Mouse (Mus musculus) cerebellum, adult 9-11 months (tissue): ENCODE data around the gene Acer1.

ENCODE experiments used
- DNase-seq: peaks from one replicate; pipeline ENCODE4 v3.0.0; 2022

Acer1 gene

DNA sequence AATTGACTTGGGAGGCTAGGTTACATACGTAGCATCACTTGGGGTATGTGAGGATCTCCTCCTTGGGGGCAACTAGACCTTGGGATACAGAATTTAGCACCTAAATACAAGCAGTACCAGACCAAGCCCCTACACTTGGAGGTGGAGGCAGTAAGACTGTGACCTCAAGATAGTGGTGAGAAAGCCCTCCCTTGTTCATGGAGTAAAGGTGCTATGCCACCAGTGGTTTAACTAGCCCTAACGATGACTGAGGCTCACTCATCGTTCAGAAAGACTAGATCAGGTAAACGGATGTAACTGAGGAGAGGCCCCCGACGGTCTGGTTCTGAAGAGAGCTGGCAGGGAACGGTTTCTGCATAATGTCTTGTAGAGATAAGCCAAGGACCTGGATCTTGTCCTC, 45.2 kb downstream of the Acer1 start:
- no peak for DNase-seq

DNA sequence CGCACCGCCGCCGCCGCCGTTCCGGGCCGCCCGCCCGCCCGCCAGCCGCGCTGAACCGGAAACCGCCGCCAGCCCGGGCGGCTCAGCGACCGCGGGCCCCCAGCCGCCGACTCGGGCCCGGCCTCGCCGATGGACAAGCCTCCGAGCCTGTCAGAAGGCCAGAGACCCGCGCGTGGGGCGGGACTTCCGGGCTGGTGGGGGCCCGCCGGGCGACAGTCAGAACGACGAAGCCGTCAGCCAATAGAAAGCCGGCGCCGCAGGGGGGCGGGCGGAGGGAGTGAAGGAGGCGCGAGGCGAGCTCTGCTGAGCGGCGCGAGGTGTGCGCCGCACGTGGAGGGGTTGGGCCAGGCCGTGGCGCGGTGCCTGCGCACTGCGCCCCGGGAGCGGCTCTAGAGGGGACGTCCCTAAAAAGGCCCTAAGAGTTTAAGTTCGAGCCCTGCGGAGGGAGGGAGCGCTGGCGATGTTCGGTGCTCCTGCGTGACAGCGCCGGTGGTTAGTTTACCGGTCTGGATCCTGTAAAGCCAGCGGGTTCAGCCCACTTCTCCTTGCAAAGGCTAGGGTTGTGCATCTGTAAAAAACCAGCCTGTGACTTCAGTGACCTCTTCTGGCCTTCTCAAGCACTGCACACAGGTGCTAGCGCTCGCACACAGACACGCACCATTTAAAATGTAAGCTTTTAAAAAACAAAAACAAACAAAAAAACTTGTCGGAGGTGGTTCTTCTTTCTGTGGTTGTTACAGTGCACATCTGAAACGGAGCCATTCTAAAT, 46.4 kb downstream of the Acer1 start, which contains the start of gene Mllt1:
TSS of gene Mllt1 (minus strand) at position 53 of the 769 bp plus-strand sequence.
- peak; percentile 98 for DNase-seq

DNA sequence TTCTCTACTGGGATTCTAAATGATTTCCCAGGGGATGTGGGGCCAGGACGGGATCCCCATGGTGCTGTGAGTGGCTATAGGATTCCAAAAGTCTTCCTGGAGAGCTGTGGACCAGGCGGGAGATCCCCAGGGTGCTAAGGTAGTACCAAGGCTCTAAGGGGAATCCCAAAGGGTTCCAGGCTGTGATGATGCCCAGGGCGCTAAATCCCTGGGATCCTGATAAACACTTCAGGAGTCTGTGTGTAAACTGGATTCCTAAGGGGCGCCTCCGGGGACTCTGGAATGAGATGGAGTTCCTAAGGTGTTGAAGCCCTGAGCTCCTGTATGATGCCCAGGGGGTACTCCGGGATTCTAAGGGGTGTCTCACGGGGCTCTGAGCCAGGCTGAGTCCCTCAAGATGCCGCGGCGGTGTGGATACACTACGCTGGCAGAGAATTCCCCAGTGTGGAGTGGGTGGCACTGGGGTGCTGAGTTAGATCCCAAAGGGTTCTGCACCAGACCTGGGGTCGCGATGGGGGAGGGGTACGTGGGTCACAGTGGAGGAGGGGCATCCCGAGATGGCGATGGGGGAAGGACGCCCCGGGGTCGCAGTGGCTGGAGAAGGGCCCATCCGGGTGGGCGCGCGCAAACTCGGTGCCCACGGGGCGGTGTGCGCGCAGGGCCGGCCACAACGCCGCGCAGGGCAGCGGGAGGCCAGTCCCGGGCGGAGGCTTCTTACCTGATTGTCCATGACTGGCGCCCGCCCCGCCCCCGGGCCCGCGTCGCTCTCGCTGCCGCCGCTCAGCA, 47.2 kb downstream of the Acer1 start:
- peak; percentile 77 for DNase-seq

DNA sequence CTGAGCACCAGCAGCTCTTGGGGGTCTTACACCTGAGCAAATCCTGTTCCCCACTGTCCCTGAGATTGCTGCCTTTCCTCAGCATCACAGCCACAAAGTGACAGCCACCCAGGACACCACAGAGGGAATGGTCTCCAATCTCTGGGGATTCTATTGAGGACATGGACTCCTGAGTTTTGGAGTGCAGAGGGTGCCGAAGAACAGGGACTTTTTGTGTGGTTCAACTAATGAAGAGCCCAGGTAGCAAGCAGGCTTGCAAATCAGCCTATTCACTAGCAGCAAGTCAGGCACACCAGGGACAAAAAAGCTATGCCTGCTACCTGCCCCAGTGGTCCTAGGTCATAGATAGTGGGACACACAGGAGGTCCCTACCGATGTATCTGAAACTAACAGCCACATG, 48.5 kb downstream of the Acer1 start:
- no peak for DNase-seq

DNA sequence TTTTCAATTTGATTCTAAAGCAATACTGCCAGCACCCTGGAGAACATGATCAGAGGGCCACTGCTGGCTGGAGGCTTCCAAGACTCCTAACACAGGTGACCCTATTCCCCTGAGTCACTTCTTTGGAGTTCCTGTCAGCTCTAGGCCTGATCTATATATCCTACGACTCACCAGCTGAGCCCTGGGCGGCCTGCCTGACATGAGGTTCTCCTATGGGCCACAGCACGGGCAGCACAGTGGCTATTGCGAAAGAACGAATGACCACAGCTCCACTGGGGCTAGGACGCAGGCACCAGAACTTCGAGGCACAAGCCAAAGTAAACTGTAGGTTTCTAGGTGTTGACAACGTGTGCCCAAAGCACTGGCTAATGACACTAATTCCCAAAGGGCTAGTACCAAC, 51.9 kb downstream of the Acer1 start:
- DNase-seq: peak; percentile 1

DNA sequence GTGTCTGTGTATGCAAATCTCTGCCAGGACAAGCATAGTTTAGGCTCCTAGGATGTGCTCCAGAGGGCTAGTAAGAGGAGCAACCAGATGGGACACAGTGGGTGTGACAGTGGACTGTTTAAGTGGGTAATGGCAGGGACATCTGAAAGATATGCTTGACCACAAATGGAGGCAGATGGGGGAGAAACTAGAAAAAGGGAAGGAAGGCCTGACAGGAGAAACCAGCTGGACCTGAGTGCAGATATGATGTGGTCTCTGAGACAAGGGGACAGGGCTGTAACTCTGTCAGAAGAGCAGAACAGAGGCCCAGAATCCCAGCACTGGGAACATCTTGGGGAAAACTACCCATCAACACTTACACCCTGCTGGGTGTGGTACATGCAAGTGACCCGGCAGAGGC, 52.4 kb downstream of the Acer1 start:
- peak; percentile 3 for DNase-seq

DNA sequence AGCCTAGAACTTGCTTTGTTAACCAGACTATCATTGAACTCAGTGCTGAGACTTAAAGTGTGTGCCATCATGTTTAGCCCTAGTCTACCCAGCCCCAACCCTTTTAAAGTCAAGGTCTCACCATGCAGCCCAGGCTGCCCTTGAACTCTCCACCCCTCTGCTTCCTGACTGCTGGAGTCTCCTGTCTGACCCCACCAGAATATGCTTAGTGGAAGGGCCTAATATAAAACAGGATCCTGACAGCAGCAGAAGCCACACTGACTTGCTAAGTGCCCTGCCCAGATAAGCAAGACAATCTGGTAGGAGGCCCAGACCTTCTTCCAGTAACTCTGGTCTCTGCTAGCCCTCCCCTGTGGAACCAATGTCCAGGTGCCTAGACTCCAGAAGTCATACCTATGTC, 52.8 kb downstream of the Acer1 start:
- no peak for DNase-seq

DNA sequence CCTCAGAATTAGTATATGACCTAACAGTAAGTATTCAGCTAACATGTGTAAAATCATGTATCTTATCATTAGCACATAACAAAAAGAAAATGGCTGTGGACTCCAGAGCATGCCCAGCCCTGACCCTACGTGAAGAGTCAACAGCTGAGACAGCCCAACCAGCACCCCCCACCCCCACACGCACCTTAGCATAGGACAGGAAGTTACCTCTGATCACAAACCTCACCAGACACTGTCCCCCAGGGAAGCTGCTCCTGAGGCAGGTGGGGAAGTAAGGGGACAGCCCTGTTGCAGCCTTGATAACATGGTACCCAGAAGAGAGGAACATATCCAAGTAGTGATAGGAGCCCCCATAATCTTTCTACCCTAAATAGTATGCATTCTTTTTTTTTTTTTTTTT, 55.9 kb downstream of the Acer1 start:
- DNase-seq: no peak

DNA sequence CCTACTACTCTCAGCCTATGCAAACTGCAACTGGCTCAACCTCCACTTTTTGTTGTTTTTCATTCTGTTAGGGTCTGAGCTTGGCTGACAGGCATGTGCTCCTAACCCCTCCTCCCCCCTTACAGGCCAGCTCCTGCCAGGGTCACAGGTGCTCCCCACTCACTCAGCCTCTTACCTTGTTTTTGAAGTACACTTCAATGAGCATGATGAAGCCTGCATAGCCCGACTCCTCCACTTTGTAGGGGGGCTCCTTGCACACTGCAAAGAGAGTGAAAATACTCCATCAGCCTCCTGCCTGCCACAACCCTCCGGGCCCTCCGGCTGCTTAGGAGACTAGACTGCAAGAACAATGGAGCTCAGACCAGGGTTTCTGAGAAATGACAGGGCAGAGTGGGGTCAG, 62.2 kb downstream of the Acer1 start:
- no peak for DNase-seq

DNA sequence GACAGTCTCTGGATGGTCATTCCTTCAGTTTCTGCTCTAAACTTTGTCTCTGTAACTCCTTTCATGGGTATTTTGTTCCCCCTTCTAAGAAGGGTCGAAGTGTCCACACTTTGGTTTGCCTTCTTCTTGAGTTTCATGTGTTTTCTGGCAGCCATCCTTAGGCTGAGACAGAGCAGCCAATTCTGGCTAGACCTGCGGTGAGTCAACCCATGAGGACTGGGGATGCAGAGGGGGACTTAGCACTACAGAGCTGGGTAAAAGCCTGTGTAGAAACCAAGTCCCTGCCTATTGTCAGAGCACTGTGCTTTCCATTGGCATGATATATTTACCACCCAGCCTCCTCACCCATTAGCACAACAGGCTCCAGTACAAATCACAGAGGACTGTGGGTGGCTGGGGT, 64.8 kb downstream of the Acer1 start:
- no peak for DNase-seq

DNA sequence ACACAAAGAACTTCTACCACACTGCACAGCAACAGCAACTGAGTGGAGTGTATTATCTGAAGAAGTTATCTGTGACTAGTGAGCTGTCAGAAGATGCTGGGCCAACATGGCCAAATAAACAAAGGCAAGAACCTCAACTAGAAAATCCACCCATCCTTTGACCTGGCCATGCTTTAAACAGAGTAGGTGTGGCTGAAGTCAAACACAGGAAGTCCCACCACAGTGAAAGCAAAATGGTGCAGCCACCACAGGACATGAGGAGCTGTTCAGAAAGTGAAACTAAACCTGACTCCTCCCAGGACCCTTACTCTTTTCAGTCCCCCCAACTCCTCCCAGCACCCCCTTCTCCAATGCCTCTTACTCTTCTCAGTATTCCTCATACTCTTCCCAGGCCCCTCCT, 68.5 kb downstream of the Acer1 start:
- no peak for DNase-seq

DNA sequence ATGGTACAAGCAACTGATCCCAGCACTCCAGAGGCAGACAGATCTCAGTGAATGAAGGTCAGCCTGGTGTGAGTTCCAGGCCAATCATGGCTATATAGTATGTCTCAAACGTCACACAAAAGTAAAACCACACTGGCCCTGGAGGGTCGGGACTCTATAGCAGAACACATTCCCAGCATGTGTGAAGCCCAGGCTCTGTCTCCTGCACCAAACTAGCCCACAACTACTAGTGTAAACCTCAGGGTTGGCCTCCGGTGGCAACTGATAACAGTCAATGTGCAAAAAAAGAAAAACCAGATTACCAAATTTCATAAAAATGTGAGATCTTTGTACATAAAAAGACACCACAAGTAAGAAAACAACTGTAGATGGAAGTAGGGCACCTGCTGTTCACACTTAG, 68.9 kb downstream of the Acer1 start:
- DNase-seq: no peak

DNA sequence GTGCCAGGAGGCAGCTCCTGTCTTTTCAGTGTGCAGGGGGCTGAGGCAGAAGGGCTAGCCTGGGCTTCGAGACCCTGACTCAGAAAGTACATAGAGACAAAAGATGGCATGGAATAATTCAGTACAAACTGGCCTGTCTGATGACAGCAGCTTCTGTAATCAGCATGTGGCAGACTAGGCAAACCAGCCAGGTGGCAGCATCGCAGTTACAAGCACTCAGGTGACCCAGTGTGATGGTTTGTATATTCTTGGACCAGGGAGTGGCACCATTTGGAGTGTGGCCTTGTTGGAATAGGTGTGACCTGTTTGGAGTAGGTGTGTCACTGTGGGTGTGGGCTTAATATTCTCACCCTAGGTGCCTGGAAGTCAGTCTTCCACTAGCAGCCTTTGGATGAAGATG, 72.2 kb downstream of the Acer1 start:
- DNase-seq: peak; percentile 58

DNA sequence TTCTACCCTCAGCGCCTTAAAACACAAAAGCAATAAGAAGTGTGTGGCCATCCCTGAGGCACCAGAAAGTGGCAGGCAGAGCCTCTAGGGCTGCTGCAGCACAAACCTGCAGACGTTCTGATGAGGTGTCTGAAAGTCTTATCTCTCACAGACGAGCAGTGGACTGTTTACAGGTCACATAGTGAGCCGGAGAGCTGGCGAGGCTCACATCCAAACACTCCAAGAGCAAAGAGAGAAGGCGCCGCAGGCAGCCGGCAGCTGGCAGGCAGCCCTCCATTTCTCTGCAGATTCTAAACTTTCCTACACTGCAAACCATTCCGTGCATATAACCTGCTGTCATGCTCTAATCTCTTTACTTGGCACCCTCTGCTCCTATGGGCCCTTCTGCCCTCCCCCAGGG, 74.0 kb downstream of the Acer1 start:
- no peak for DNase-seq

DNA sequence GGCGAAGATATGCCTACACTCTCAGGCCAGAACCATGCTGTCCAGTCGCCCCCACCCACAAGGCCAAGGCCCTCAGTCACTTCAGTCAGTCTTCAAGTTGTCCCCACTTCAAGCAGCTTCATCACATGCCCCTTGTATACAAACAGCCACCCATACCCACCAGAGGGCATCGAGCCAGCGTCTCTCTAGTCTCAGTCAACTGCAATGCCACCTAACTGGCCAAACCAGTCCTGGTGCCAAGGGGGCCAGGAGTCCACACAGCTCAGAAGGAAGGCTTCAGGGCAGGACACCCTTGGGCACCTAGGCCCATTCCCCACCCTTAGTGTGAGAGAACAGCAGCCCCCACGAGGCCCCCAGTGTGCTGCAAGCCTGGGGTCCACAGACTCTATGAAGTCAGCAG, 74.8 kb downstream of the Acer1 start:
- no peak for DNase-seq

DNA sequence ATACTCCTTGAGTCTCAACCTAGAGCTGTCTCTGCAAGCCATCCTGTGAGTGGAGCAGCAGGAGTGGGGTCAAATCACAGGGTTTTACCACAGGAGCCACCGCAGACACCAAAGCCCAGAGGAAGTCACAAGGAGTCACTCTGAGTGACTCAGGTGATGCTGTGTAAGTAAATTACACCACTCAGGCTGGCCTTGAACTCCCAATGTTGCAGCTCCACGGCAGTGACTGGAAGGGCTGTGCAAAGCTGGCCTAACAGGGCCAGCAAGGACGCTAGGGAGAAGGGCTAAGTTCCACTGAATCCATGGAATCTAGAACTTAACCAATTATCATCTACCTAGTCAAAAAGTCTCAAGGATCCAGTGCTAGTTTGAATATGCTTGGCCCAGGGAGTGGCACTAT, 75.8 kb downstream of the Acer1 start:
- no peak for DNase-seq
